Mouse (Mus musculus): ENCODE measurements around the gene Cutc.

- TF ChIP-seq CTCF (IDR thresholded peaks at IDR 0.05): no peak
- no peak for TF ChIP-seq POLR2A (IDR thresholded peaks at IDR 0.05; ENCODE audit: insufficient read depth, low read depth, low read length)
These were observed 23.8 kb downstream of the Cutc start for GRCm38 (mm10) chr19:43776561-43776960.
